9 mouse cellular contexts compared by ENCODE assay signal in the genomic region with DNA sequence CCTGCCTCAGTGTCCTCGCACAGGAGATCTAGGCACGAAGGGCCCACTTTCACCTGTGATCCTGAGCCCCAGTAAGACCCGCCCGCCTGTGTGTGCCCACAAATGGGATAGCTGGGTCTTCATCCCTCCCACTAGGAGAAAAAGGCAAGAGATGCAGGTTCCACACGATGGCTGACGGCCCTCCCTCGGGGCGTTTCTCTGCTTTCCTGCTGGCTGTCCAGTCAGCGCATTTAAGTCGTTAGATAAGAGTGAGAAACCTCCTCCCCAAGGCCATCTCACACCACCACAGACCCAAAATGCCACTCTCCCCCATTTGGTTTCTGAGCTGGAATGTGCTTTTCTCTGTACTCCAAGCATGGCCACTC. TPM values are rescaled to one million over a fixed set of nuclear protein-coding genes. Genes with fewer than 3 reads are reported as not detected.
DNase-seq lines count a peak whose midpoint lies in the region; ATAC-seq lines count a peak whose summit lies in the region.
"Had no signal": no experiment of that assay in that cellular context is flagged by ENCODE, and none has a peak within 500 bp of the region (broad histone marks: within the 10 kb centered on the region; RNA-seq: fewer than 3 reads in every experiment).

No protein-coding gene starts in this region.

- H3K36me3 ChIP-seq in heart, embryonic 13.5 days = peaks cover 10% of the 10 kb centered on the region
- no peaks in the 10 kb centered on the region for H3K36me3 ChIP-seq in hindbrain, embryonic 12.5 days
- no peaks in the 10 kb centered on the region for H3K36me3 ChIP-seq in midbrain, embryonic 11.5 days (ENCODE audit: control insufficient read depth, insufficient read depth, low read length)
- H3K36me3 ChIP-seq: G1E had no signal

- DNase-seq in heart, adult 11 months = no peak
- peak; percentile 64 for DNase-seq in MEL-GATA-1-ER (ENCODE audit: extremely low read depth, low read depth)
- no peak for DNase-seq in midbrain, embryonic 11.5 days (ENCODE audit: low spot score, missing footprints)
- DNase-seq in left cerebral cortex, postnatal 36 days (ENCODE audit: low spot score in 2 of 2) = no peak
- no peak for DNase-seq in testis, postnatal 14 days (ENCODE audit: low spot score)

- H3K4me3 ChIP-seq in heart, embryonic 13.5 days = peak overlapping the region; percentile 43
- H3K4me3 ChIP-seq in hindbrain, embryonic 12.5 days = no peak overlapping the region
- peak overlapping the region; percentile 19; the same call in 1 of the 2 replicates for H3K4me3 ChIP-seq in midbrain, embryonic 11.5 days (ENCODE audit: low read depth, low read length)

- H3K4me1 ChIP-seq in heart, embryonic 13.5 days = peaks cover 51% of the 10 kb centered on the region
- H3K4me1 ChIP-seq in hindbrain, embryonic 12.5 days = peaks cover 40% of the 10 kb centered on the region
- H3K4me1 ChIP-seq in midbrain, embryonic 11.5 days (ENCODE audit: control insufficient read depth, insufficient read depth, low read length) = peaks cover 25% of the 10 kb centered on the region

- H3K27ac ChIP-seq in heart, embryonic 13.5 days (replicated peaks) = peak overlapping the region; percentile 98
- peak overlapping the region; percentile 97 for H3K27ac ChIP-seq in hindbrain, embryonic 12.5 days
- H3K27ac ChIP-seq in midbrain, embryonic 11.5 days (ENCODE audit: low read depth, low read length) = peak overlapping the region; percentile 89

- peak overlapping the region; percentile 70 for H3K4me2 ChIP-seq in heart, embryonic 13.5 days
- H3K4me2 ChIP-seq in hindbrain, embryonic 12.5 days (replicated peaks) = peak overlapping the region; percentile 46
- peak overlapping the region; percentile 44 for H3K4me2 ChIP-seq in midbrain, embryonic 11.5 days

- intact Hi-C loops in left cerebral cortex, postnatal 36 days (cut with DNase I) = loop anchor here (2.0 to 5.0 kb wide), 2 partner anchors 16 to 120 kb away; no protein-coding TSS in a partner anchor

- H3K27me3 ChIP-seq in heart, embryonic 13.5 days (replicated peaks) = peaks cover 27% of the 10 kb centered on the region
- H3K27me3 ChIP-seq in hindbrain, embryonic 12.5 days = peaks cover 10% of the 10 kb centered on the region; the same call in 1 of the 2 replicates
- H3K27me3 ChIP-seq in midbrain, embryonic 11.5 days (ENCODE audit: control insufficient read depth, insufficient read depth, low read length) = peaks cover 5% of the 10 kb centered on the region; the same call in 1 of the 2 replicates

- WGBS in heart, embryonic 13.5 days = 7% methylated on average over 10 of the region's 10 CpGs
- WGBS in hindbrain, embryonic 12.5 days = 14% methylated on average over 10 of the region's 10 CpGs
- 14% methylated on average over 10 of the region's 10 CpGs for WGBS in midbrain, embryonic 11.5 days

- peak overlapping the region; percentile 82 for H3K9ac ChIP-seq in heart, embryonic 13.5 days
- peak overlapping the region; percentile 54; the same call in 1 of the 2 replicates for H3K9ac ChIP-seq in hindbrain, embryonic 12.5 days
- peak overlapping the region; percentile 66 for H3K9ac ChIP-seq in midbrain, embryonic 11.5 days (ENCODE audit: low read length)

- no peaks in the 10 kb centered on the region for H3K9me3 ChIP-seq in heart, embryonic 13.5 days
- no peaks in the 10 kb centered on the region for H3K9me3 ChIP-seq in hindbrain, embryonic 12.5 days (replicated peaks)
- no peaks in the 10 kb centered on the region for H3K9me3 ChIP-seq in midbrain, embryonic 11.5 days (ENCODE audit: control insufficient read depth, low read length)
- H3K9me3 ChIP-seq: G1E had no signal

- no peak for ATAC-seq in heart, embryonic 13.5 days (ENCODE audit: extremely low read depth, insufficient number of reproducible peaks, low FRiP score, low TSS enrichment)
- ATAC-seq in hindbrain, embryonic 12.5 days (ENCODE audit: low FRiP score) = no peak
- no peak for ATAC-seq in midbrain, embryonic 11.5 days (ENCODE audit: low FRiP score)
- no peak for ATAC-seq in monocyte, adult 5-6 weeks (replicated peaks; ENCODE audit: insufficient number of reproducible peaks, low FRiP score, low TSS enrichment, poor library complexity, severe bottlenecking)

RNA-seq across cellular contexts. Expression of a gene that starts 0.3 kb away (rescaled TPM):
- polyA plus RNA-seq in heart, embryonic 13.5 days (2015; fragmentation: Nextera tagmentation; extraction: Ambion mirVana) = 2.2 and 2.9 TPM in 2 replicates
- 1.3 and 1.7 TPM in 2 replicates for polyA plus RNA-seq in hindbrain, embryonic 12.5 days (2016; fragmentation: Nextera tagmentation; extraction: Ambion mirVana)
- polyA plus RNA-seq in midbrain, embryonic 11.5 days (2014; fragmentation: Nextera tagmentation; extraction: Ambion mirVana) = 0.86 and 0.92 TPM in 2 replicates
- total RNA-seq in monocyte, adult 5-6 weeks (2017) = 0.10 to 0.19 TPM in 2 of 3 replicates, not detected in the other
- total RNA-seq in left cerebral cortex, postnatal 36 days (2021) = 1 to 10 TPM; 4.8 to 5.5 TPM
- polyA plus RNA-seq: G1E had no signal

RNA-seq across cellular contexts. Expression of a gene that starts 9.8 kb away (rescaled TPM):
- not detected in 2 replicates for polyA plus RNA-seq in heart, embryonic 13.5 days (2015; fragmentation: Nextera tagmentation; extraction: Ambion mirVana)
- polyA plus RNA-seq in hindbrain, embryonic 12.5 days (2016; fragmentation: Nextera tagmentation; extraction: Ambion mirVana) = not detected in 2 replicates
- not detected in 2 replicates for polyA plus RNA-seq in midbrain, embryonic 11.5 days (2014; fragmentation: Nextera tagmentation; extraction: Ambion mirVana)
- not detected in 3 replicates for total RNA-seq in monocyte, adult 5-6 weeks (2017)
- not detected for total RNA-seq in left cerebral cortex, postnatal 36 days (2021)
- total RNA-seq: G1E had no signal
- polyA plus RNA-seq: G1E had no signal

RNA-seq across cellular contexts. Expression of a gene that starts 16.8 kb away (rescaled TPM):
- 0.17 and 0.24 TPM in 2 replicates for polyA plus RNA-seq in heart, embryonic 13.5 days (2015; fragmentation: Nextera tagmentation; extraction: Ambion mirVana)
- 20.9 and 23.9 TPM in 2 replicates for polyA plus RNA-seq in hindbrain, embryonic 12.5 days (2016; fragmentation: Nextera tagmentation; extraction: Ambion mirVana)
- polyA plus RNA-seq in midbrain, embryonic 11.5 days (2014; fragmentation: Nextera tagmentation; extraction: Ambion mirVana) = 7.8 and 8.0 TPM in 2 replicates
- total RNA-seq in monocyte, adult 5-6 weeks (2017) = not detected in 3 replicates
- total RNA-seq in left cerebral cortex, postnatal 36 days (2021) = 100 to 1,000 TPM; 187 to 192 TPM

RNA-seq across cellular contexts. Expression of a gene that starts 17.2 kb away (rescaled TPM):
- 36.2 and 38.3 TPM in 2 replicates for polyA plus RNA-seq in heart, embryonic 13.5 days (2015; fragmentation: Nextera tagmentation; extraction: Ambion mirVana)
- 24.2 and 25.1 TPM in 2 replicates for polyA plus RNA-seq in hindbrain, embryonic 12.5 days (2016; fragmentation: Nextera tagmentation; extraction: Ambion mirVana)
- 36.0 and 39.9 TPM in 2 replicates for polyA plus RNA-seq in midbrain, embryonic 11.5 days (2014; fragmentation: Nextera tagmentation; extraction: Ambion mirVana)
- 14.5 to 23.9 TPM (median 19.3 TPM) in 3 replicates for total RNA-seq in monocyte, adult 5-6 weeks (2017)
- 10 to 100 TPM; 41.5 to 43.0 TPM for total RNA-seq in left cerebral cortex, postnatal 36 days (2021)

RNA-seq across cellular contexts. Expression of a gene that starts 34.5 kb away (rescaled TPM):
- 0.94 and 1.6 TPM in 2 replicates for polyA plus RNA-seq in heart, embryonic 13.5 days (2015; fragmentation: Nextera tagmentation; extraction: Ambion mirVana)
- polyA plus RNA-seq in hindbrain, embryonic 12.5 days (2016; fragmentation: Nextera tagmentation; extraction: Ambion mirVana) = 0.44 and 0.59 TPM in 2 replicates
- polyA plus RNA-seq in midbrain, embryonic 11.5 days (2014; fragmentation: Nextera tagmentation; extraction: Ambion mirVana) = 0.20 and 0.33 TPM in 2 replicates
- 32.8 to 44.3 TPM (median 36.3 TPM) in 3 replicates for total RNA-seq in monocyte, adult 5-6 weeks (2017)
- total RNA-seq in left cerebral cortex, postnatal 36 days (2021) = 1 to 10 TPM; 2.4 to 3.4 TPM
